Mouse (Mus musculus): ENCODE results near the gene Setdb2. TPM values are rescaled to one million over a fixed set of nuclear protein-coding genes. Genes with fewer than 3 reads are reported as not detected.
A peak's percentile ranks its signal among the peaks of the same experiment; 100 is the strongest.
"Not testable (repeated sequence)": the region's sequence is repeated elsewhere in the genome, so short reads cannot be mapped to it uniquely, and the experiment has no call there.

The Setdb2 gene
- total RNA-seq, 2 experiments from 2014 or later: 3.8 to 3.9 TPM

GRCm38 (mm10) chr14:59390181-59390580, 50.5 kb downstream of the Setdb2 start:
- intact Hi-C loops (cut with DNase I); DNase-seq: not testable (repeated sequence)

DNA sequence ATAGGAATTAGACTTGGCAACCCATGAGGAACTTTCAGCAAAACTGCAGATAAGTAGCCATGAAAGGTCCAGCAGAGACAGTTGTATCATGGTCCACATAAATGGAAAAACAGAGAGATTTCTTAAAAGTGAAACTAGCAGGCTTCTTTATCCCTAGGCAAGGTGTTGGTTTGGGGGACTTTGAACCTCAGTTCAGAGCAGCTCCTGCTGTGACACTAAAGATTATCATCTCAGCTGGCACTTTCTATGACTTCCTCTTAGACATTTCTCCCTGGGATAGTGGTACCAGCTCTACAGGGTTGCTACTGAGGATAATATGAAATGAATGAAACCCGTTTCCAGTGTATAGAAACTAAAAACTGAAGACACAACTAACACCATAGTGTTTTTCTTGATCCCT, 51.2 kb downstream of the Setdb2 start:
- DNase-seq: no peak
- intact Hi-C loops (cut with DNase I): loop anchor here (5.0 kb wide), 1 partner anchor 168 kb away; no protein-coding TSS in a partner anchor

- intact Hi-C loops (cut with DNase I): no loop called here
- no peak for DNase-seq
Measured at GRCm38 (mm10) chr14:59370348-59371068, 70.2 kb downstream of the Setdb2 start.

DNA sequence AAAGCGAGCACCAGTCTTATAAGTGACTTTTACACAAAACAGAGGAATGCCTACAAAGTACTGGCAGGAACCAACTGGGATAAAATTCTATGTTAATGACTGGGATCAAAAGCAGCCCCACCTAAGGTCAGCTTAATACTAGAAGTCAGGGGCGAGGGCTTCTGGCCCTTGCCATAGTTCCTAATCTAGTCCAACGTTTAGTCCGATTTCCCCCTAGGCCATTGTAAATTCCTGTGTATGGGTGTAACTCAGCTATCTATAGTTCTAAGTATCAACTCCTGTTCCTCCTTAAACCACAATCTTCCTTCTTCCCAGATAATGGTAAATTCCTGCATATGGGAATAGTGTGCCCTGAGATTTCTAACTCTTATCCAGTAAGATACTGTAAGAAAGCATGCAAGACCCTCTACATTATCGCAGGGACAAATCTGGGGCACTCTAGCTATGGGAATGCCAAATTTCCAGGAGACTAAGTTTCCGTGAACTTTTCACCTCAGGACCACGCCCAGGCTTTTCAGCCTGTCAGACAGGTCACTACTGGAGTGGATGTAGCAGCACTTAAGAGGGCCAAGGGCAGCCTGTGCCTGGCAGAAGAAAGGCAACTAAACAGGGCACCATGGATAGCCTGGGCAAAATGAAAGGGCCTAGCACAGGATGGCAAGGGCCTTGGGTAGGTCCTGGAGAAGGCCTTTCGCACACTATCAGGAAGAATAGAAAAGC, 74.1 kb downstream of the Setdb2 start:
- no peak for DNase-seq
- intact Hi-C loops (cut with DNase I): no loop called here

DNA sequence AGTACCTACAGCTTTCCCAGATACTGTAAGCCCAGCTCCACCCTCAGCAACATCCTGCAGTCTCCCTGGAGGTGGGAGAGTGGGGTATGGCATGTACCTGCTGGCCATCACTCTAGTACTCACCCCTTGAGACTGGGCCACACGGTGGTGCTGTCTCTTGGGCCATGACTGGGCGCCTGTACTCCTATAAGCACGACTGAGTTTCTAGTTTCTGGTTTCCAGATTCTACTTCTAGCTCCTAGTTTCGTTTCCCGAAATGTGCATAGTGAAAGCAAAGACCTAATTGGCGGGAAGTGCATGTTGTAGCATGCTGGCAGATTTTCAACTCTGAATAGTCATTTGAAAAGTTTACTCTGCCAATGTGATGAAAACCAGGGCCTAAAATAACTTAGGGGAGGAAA, 75.4 kb downstream of the Setdb2 start, which contains the start of gene Phf11d:
TSS of gene Phf11d (minus strand) at position 227 of the 401 bp plus-strand sequence.
- intact Hi-C loops (cut with DNase I): no loop called here
- DNase-seq: peak in 1 of 2 experiments; percentile 39

Other genes with a start within 250 kb of the Setdb2 start
- gene Rcbtb1, start 239.7 kb downstream of the Setdb2 start, total RNA-seq (2021): 10 to 100 TPM in 1 of 2 experiments, 1 to 10 TPM in 1; 9.1 to 11.4 TPM
- gene Gm6904, start 180.7 kb downstream of the Setdb2 start, total RNA-seq (2021): not detected
- not detected for gene Phf11a, start 143.4 kb downstream of the Setdb2 start, total RNA-seq (2021)
- gene Phf11b, start 99.5 kb downstream of the Setdb2 start, total RNA-seq (2021): under 1 TPM in 1 of 2 experiments, not detected in 1; 0.22 TPM
- gene Phf11d, start 75.4 kb downstream of the Setdb2 start, total RNA-seq (2021): 1 to 10 TPM; 1.7 to 1.9 TPM
- under 1 TPM; 0.36 to 0.37 TPM for gene Phf11c, start 45.5 kb downstream of the Setdb2 start, total RNA-seq (2021)
- 10 to 100 TPM; 13.6 to 18.5 TPM for gene Cab39l, start 88 bp upstream of the Setdb2 start, total RNA-seq (2021)
- 10 to 100 TPM; 29.3 to 38.0 TPM for gene Cdadc1, start 157.1 kb upstream of the Setdb2 start, total RNA-seq (2021)
- gene Shisa2, start 184.4 kb upstream of the Setdb2 start, total RNA-seq (2021): 10 to 100 TPM; 53.5 to 76.6 TPM

Measured in gastrocnemius, postnatal 36 days (tissue).